Mouse (Mus musculus): Measurements from ENCODE around the gene Dcaf11. TPM values are rescaled to one million over a fixed set of nuclear protein-coding genes. Genes with fewer than 3 reads are reported as not detected.

Dcaf11 gene
- total and polyA plus RNA-seq, 3 experiments = 24.3 to 37.9 TPM; not detected in 1

DNA sequence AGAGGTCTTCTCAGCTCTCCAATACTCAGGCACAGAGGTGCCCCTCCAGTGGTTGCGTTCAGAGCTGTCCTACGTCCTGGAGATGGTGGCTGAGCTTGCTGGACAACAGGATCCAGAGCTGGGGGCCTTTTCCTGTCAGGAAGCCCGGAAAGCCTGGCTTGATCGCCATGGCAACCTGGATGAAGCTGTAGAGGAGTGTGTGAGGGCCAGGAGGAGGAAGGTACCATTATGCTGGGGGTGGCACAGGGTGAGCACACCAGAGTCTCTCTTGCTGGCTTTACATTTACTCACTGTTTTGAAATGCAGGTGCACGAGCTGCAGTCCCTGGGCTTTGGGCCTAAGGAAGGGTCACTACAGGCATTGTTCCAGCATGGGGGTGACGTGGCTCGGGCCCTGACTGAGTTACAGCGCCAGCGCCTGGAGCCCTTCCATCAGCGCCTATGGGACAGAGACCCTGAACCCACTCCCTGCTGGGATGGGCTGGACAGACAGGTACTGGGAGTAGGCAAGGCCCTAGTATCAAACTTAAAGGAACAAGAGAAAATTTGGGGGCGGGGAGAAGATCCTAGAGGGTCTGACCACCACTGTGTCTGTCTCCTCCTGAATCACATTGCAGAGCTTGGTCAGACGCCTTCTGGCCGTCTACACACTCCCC lies 36.4 kb downstream of the Dcaf11 start:
- no peak overlapping the region for H3K27ac ChIP-seq (ENCODE audit: control insufficient read depth, low read depth, low read length)
- no peaks in the 10 kb centered on the region for H3K9me3 ChIP-seq (replicated peaks; ENCODE audit: insufficient read depth, low read length)
- H3K9ac ChIP-seq (ENCODE audit: control insufficient read depth, low read depth, low read length, poor library complexity, severe bottlenecking) = no peak overlapping the region
- no peak for TF ChIP-seq POLR2A (IDR thresholded peaks at IDR 0.05; ENCODE audit: control insufficient read depth in 1 of 2, insufficient read depth in 1 of 2, low read depth in 1 of 2, low read length in 2 of 2, poor library complexity in 1 of 2)
- no peak for TF ChIP-seq MAZ (IDR thresholded peaks at IDR 0.05; ENCODE audit: low read depth, low read length)
- no peak for TF ChIP-seq MEF2A (IDR thresholded peaks at IDR 0.05; ENCODE audit: extremely low read depth, insufficient replicate concordance, low read depth, low read length, poor library complexity, severe bottlenecking)
- TF ChIP-seq MXI1 (IDR thresholded peaks at IDR 0.05; ENCODE audit: low read depth, low read length) = no peak
- no peak for TF ChIP-seq SIN3A (IDR thresholded peaks at IDR 0.05; ENCODE audit: low read length)
- no peak for TF ChIP-seq KAT2A (conservative IDR thresholded peaks at IDR 0.05; ENCODE audit: low read depth, low read length)
- no peak for TF ChIP-seq HCFC1 (IDR thresholded peaks at IDR 0.05; ENCODE audit: low read depth, low read length)
- no peak for TF ChIP-seq NRF1 (IDR thresholded peaks at IDR 0.05; ENCODE audit: insufficient read depth, low read depth, low read length, poor library complexity, severe bottlenecking)
- TF ChIP-seq NELFE (IDR thresholded peaks at IDR 0.05; ENCODE audit: low read depth, low read length) = no peak
- no peak for TF ChIP-seq E2F4 (IDR thresholded peaks at IDR 0.05; ENCODE audit: borderline replicate concordance, low read depth, low read length)
- TF ChIP-seq USF2 (IDR thresholded peaks at IDR 0.05; ENCODE audit: borderline replicate concordance in 1 of 2, insufficient read depth in 1 of 2, low read depth in 1 of 2, low read length in 2 of 2) = no peak
- TF ChIP-seq TAL1 (IDR thresholded peaks at IDR 0.05; ENCODE audit: low read length) = no peak
- no peak for TF ChIP-seq ZC3H11A (IDR thresholded peaks at IDR 0.05; ENCODE audit: low read depth, low read length)
- no peak for TF ChIP-seq MAFK (IDR thresholded peaks at IDR 0.05; ENCODE audit: borderline replicate concordance, low read depth, low read length)
- no peak for TF ChIP-seq USF1 (IDR thresholded peaks at IDR 0.05; ENCODE audit: low read depth, low read length)
- TF ChIP-seq MYC (IDR thresholded peaks at IDR 0.05; ENCODE audit: low read depth, low read length) = no peak
- TF ChIP-seq CTCF (IDR thresholded peaks at IDR 0.05 in 2 of 3, conservative IDR thresholded peaks at IDR 0.05 in 1 of 3; ENCODE audit: control insufficient read depth in 1 of 3, insufficient read depth in 1 of 3, low read depth in 2 of 3, low read length in 3 of 3, poor library complexity in 1 of 3, severe bottlenecking in 1 of 3) = no peak
- no peak for TF ChIP-seq ZMIZ1 (IDR thresholded peaks at IDR 0.05; ENCODE audit: low read depth, low read length)
- TF ChIP-seq CHD1 (IDR thresholded peaks at IDR 0.05; ENCODE audit: low read depth, low read length) = no peak
- H3K27me3 ChIP-seq (ENCODE audit: control insufficient read depth in 1 of 2, insufficient read depth in 2 of 2, low read length in 2 of 2) = no peaks in the 10 kb centered on the region
- peaks cover 0 to 10% of the 10 kb centered on the region in 2 experiments; a peak in 1 of 4 replicates for H3K4me1 ChIP-seq (ENCODE audit: control insufficient read depth in 1 of 2, insufficient read depth in 2 of 2, low read length in 2 of 2)
- DNase-seq (ENCODE audit: low read depth, low spot score) = no peak
- H3K36me3 ChIP-seq (ENCODE audit: control insufficient read depth in 1 of 2, insufficient read depth in 2 of 2, low read length in 2 of 2) = peaks cover 3 to 9% of the 10 kb centered on the region in 2 experiments
- no peak overlapping the region for H3K4me3 ChIP-seq (ENCODE audit: control insufficient read depth in 1 of 2, insufficient read depth in 1 of 2, low read depth in 2 of 2, low read length in 2 of 2)
- peaks cover 21% of the 10 kb centered on the region for H3K79me2 ChIP-seq (ENCODE audit: control insufficient read depth, insufficient read depth, low read length, poor library complexity)

All from MEL (cell line).